Mouse (Mus musculus) kidney, adult 18-20 months (tissue): ENCODE measurements at regions not wholly inside any gene's neighbourhood (a gene's known extent, or its start where the extent isn't known, plus 50 kb on each side); places are given as distances from the start of the nearest gene placed in this dataset.

Source experiments
- DNase-seq: peaks from one replicate; pipeline ENCODE4 v3.0.0; 2021

- DNase-seq, result peak; percentile 87
Observed at GRCm38 (mm10) chr13:107113949-107114690, 92.2 kb upstream of the Kif2a start.

DNA sequence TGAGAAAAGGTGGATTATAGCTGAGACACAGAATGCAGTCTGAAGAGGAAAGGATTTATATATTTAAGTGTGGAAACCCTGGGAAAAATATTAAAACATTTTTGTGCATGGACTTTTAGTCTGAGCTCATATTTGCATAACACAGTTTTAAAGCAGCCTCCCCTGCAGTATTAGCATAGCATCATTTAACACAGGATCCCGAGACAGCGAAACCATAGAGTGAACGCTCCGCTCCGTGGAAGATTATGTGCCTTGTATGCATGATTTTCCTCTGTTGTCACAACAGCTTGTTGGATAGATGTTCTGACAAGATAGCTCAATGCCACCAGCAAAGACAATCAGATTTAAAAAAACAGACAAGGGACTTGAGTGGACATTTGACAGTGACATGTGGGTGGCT, 86.1 kb upstream of the Kif2a start:
- DNase-seq, result no peak

- DNase-seq, result no peak
Observed at GRCm38 (mm10) chr13:107107572-107107971, 85.6 kb upstream of the Kif2a start.

- DNase-seq, result peak; percentile 48
Observed at GRCm38 (mm10) chr13:107105510-107105909, 83.6 kb upstream of the Kif2a start.

- DNase-seq, result peak; percentile 82
Observed at GRCm38 (mm10) chr13:107101598-107101997, 79.7 kb upstream of the Kif2a start.

DNA sequence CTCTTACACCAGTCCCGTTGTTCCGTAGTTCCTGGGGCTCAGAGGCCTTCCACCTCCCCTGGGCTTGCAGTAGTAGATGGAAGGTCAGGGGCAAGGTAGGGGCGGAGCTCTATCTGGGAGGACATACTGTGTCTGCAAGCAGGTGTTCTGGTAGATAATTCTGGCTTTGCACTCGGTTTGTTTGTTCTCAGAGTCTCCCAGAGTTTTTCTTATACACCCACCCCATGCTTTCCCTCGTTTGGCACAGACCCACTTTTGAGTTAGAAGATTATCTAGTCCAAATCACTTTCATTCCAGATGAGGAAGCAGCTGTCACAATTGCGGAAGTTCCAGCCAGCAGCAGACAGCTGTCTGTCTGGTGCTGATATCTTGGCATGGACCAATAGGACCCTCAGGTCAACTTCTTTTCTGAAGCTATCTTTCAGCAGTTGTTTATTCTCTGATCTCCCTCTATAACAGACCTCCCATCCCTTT, 79.0 kb upstream of the Kif2a start:
- DNase-seq, result no peak

DNA sequence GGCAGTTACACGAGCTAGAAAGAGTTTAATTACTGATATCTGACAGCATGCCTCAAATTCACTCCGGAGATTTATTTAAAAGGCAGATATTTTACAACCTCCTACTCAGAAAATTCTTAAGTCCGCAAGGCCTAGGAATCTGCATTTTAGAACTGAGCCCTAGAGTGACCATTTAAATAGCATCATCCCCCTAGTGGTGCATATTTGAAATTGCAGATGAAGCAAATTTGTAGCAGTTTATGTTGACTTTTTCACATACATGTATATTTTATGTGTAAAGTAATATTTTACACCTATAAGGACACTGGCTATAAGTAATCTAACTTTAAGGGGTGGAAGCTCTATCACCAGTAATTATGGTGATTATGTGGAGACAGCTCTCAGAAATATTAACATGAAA, 78.2 kb upstream of the Kif2a start:
- no peak for DNase-seq

- DNase-seq, result no peak
Observed at GRCm38 (mm10) chr13:107097005-107097404, 75.1 kb upstream of the Kif2a start.

DNA sequence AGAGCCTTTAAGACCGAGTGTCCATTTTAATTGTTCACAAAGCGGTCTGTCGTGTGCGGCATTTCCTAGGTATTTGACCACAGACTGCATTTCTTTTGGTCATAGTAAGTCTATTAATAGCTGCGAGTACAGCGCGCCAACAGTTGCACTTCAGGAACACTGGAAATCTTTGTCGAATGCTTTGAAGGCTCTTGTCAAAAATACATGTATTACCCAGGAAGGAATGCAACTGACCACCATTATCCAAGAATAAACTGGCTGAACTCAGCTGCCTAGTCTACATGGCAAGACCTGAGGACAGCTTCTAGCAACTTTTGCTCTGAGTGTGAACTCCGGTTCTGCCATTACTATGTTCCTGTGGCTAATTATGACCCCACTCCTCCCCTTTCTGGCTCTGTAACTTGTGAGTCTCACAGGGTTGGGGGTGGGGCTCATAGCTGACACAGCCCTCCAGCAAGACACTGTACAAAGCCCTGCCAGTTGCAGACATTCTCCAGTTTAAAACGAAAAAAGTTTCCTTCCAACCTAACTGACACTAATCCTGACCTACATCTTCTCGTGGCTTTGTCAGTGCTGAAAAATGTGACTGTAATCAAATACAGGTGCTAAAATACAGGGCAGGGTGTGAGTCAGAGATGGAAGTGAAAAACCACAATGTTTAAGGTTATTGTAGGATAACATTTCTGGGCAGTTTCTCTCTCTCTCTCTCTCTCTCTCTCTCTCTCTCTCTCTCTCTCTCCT, 73.2 kb upstream of the Kif2a start:
- DNase-seq, result no peak

DNA sequence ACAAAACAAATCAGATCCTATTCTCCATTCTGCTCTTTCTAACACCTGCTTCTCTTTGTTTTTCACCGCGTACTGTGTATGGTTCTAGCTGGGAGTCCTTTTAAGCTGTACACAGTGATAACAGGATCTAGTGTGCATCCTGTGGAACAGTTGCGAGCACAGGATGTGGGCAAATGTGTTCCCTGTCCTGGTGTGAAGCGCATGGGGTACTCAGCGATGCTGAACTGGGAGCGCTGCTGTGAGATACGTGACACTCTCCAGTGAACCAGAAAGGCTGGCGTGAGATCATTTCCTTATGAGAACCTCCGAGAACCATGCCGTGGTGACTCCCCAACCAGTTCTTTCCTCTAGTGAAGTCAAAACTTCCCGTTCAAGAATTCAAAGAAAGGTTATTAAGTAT, 72.6 kb upstream of the Kif2a start:
- DNase-seq, result no peak

DNA sequence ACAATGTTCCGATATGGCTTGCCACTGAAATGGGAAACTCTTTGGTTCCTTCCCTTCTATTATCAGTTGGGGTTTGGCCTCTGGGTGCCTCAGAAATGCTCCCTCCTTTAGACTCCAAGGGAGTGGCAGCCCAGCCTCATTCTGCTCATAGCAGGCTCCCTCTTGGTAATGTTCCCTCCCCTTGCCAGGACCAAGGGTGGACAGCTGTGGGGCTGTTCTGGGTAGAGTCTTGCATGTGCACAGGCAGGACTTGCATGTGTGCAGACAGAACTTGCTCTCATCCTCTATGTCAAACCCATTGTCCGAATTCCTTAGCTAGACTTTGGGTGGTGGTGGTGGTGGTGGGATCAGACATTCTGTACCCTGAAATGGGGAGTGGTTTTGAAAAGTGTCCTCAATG, 71.8 kb upstream of the Kif2a start:
- no peak for DNase-seq

GRCm38 (mm10) chr13:107088198-107088597, 66.3 kb upstream of the Kif2a start:
- DNase-seq, result no peak

DNA sequence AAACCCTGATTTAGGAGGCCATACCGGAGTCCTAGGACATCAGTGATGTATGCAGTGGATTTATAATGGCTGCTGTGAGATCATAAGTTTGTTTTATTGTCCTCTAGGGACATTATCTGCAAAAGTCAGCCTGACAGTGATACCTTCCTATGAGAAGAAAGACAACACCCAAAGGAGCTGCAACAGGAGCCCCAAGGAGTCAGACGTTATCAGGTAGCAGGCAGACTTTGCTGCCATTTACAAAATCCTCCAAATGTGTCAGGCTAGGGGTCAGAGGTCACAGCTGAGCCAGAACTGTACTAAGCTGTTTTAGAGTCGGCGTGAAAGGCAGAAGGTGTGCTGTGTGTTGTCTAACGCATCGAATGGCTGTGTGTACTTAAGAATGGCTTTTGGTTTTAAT, 65.4 kb upstream of the Kif2a start:
- no peak for DNase-seq

DNA sequence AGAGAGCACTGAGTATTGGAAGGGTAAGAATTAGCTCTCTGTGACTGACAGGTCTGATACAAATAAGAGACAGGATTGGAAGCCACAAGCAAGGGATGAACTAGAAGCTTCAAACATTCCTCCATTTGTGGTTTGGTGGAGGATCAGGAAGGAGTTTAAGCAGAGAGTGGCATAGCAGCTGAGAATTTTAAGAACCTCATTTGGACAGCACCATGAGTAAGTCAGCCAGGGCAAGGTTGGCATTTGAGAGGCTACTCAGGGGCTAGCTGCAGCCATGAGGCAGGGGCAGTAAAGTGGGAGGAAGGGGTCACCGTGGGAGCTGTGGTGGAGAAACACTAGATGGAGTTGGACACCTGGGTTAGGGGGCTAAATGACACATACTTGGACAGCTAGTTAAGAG, 56.2 kb upstream of the Kif2a start:
- DNase-seq, result no peak

DNA sequence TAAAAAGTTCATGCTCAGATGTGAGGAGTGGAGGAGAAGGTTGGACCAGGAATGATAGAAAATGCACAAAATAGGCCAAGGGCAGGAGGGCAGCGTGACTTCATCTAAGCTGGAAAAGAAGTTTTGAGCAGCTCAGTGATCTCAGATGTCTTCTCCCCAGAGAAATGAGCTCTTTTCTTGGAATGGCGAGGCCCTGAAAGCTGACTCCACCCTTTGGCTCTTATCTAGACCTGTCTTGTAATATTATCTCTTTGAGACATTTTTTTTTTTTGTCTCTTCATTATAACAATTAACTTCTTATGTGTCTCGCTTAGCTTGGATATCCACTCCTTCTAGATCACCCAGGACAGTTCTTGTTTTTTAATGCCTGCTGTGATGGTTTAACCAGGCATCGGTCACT, 53.0 kb upstream of the Kif2a start:
- DNase-seq, result no peak

GRCm38 (mm10) chr13:107073039-107073620, 51.2 kb upstream of the Kif2a start:
- DNase-seq, result no peak

DNA sequence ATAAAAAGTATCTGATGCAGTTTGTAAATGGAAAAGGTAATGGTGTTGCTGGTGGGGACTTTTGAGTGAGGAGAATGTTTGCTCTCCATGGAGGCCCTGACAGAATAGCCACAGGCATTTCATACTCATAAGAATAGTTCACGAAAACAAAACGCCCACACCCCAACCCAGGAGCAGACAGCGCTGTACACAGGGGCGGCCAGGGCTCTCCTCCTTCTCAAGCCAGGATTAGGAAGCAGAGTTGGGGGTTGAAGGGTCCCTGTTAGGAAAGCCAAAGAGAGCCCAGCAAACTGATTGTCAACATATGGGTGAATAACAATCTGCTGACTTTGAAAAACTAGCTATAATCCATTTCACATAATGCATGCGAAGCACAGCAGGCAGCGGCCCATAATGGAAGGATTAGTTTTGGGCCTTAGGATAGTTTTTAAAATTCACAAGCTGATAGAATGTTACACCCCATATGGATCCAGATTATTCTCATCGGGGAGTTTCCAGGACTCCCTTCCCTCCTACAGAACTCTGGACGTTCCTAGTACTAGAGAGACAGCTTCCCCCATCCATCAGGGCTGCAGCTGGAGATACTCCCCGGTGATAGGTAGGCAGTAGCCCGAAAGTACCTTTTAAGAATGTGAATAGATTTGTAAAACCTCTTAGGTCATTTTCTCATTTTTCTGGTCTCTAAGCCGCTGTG, 50.6 kb upstream of the Kif2a start:
- no peak for DNase-seq
